Mouse (Mus musculus): ENCODE measurements around the gene Ddn. TPM values are rescaled to one million over a fixed set of nuclear protein-coding genes. Genes with fewer than 3 reads are reported as not detected.
A peak's percentile ranks its signal among the peaks of the same experiment; 100 is the strongest.
"Not testable (repeated sequence)": the region's sequence is repeated elsewhere in the genome, so short reads cannot be mapped to it uniquely, and the experiment has no call there.

The Ddn gene
- polyA plus RNA-seq, 1 experiment from 2014 or later: 3.2 TPM

DNA sequence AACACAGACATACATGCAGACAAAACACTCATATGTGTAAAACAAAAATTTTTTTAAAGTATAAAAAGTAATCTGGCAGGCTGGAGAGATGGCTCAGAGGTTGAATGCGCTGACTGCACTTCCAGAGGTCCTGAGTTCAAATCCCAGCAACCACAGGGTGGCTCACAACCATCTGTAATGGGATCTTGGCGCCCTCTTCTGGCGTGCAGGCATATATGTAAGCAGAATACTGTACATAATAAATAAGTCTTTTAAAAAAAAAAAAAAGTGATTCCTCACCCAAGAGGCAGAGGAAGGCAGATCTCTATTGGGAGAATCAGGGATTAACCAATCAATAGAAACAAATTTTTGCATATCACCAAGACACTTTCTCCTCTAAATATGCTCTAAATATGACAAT lies 14.1 kb upstream of the Ddn start:
- H3K36me3 ChIP-seq: peaks cover 82% of the 10 kb centered on the region
- H3K4me3 ChIP-seq (replicated peaks): no peak overlapping the region

GRCm38 (mm10) chr15:98822147-98822546 lies 12.9 kb upstream of the Ddn start:
- ATAC-seq (replicated peaks; ENCODE audit: low FRiP score): no peak
- Histone ChIP-seq H3K27ac (no peak overlapping the region), H3K9me3 (replicated peaks) (no peaks in the 10 kb centered on the region), H3K9ac (no peak overlapping the region), H3K4me2 (no peak overlapping the region), H3K36me3 (peaks cover 74% of the 10 kb centered on the region), H3K4me1 (no peaks in the 10 kb centered on the region), H3K4me3 (replicated peaks) (no peak overlapping the region), H3K27me3 (no peaks in the 10 kb centered on the region)
- 96% methylated on average over 5 of the region's 5 CpGs for WGBS

More for the DNA sequence above, 14.1 kb upstream of the Ddn start:
- Histone ChIP-seq H3K27me3 (no peaks in the 10 kb centered on the region), H3K4me2 (no peak overlapping the region), H3K4me1 (no peaks in the 10 kb centered on the region), H3K9ac (no peak overlapping the region), H3K27ac (no peak overlapping the region), H3K9me3 (replicated peaks) (no peaks in the 10 kb centered on the region)
- 70% methylated on average over 3 of the region's 3 CpGs for WGBS
- ATAC-seq (replicated peaks; ENCODE audit: low FRiP score): no peak

- 41% methylated on average over 10 of the region's 10 CpGs for WGBS
- no peak overlapping the region for H3K9ac ChIP-seq
- no peak overlapping the region for H3K4me3 ChIP-seq (replicated peaks)
- H3K9me3 ChIP-seq (replicated peaks): no peaks in the 10 kb centered on the region
- ATAC-seq (replicated peaks; ENCODE audit: low FRiP score): no peak
- no peak overlapping the region for H3K27ac ChIP-seq
- no peak overlapping the region for H3K4me2 ChIP-seq
- peaks cover 79% of the 10 kb centered on the region for H3K36me3 ChIP-seq
- no peaks in the 10 kb centered on the region for H3K4me1 ChIP-seq
- no peaks in the 10 kb centered on the region for H3K27me3 ChIP-seq
Observed at GRCm38 (mm10) chr15:98821403-98821802, 12.1 kb upstream of the Ddn start.

GRCm38 (mm10) chr15:98820937-98821336 lies 11.6 kb upstream of the Ddn start:
- no peaks in the 10 kb centered on the region for H3K27me3 ChIP-seq
- no peak for ATAC-seq (replicated peaks; ENCODE audit: low FRiP score)
- H3K4me3 ChIP-seq (replicated peaks): no peak overlapping the region
- no peak overlapping the region for H3K27ac ChIP-seq
- no peaks in the 10 kb centered on the region for H3K4me1 ChIP-seq
- 87% methylated on average over 4 of the region's 4 CpGs for WGBS
- no peak overlapping the region for H3K9ac ChIP-seq
- H3K9me3 ChIP-seq (replicated peaks): no peaks in the 10 kb centered on the region
- no peak overlapping the region for H3K4me2 ChIP-seq
- H3K36me3 ChIP-seq: peaks cover 82% of the 10 kb centered on the region

- no peaks in the 10 kb centered on the region for H3K27me3 ChIP-seq
- H3K9ac ChIP-seq: no peak overlapping the region
- peaks cover 82% of the 10 kb centered on the region for H3K36me3 ChIP-seq
- H3K9me3 ChIP-seq (replicated peaks): no peaks in the 10 kb centered on the region
- no peaks in the 10 kb centered on the region for H3K4me1 ChIP-seq
- H3K4me2 ChIP-seq: no peak overlapping the region
- no peak for ATAC-seq (replicated peaks; ENCODE audit: low FRiP score)
- WGBS: 92% methylated on average over 7 of the region's 7 CpGs
- no peak overlapping the region for H3K27ac ChIP-seq
- H3K4me3 ChIP-seq (replicated peaks): no peak overlapping the region
Observed at GRCm38 (mm10) chr15:98818171-98818570, 8.9 kb upstream of the Ddn start.

GRCm38 (mm10) chr15:98812741-98813424 lies 3.6 kb upstream of the Ddn start:
- 89% methylated on average over 20 of the region's 20 CpGs for WGBS
- H3K27ac ChIP-seq: no peak overlapping the region
- no peaks in the 10 kb centered on the region for H3K9me3 ChIP-seq (replicated peaks)
- peaks cover 58% of the 10 kb centered on the region for H3K36me3 ChIP-seq
- H3K4me3 ChIP-seq (replicated peaks): no peak overlapping the region
- H3K4me2 ChIP-seq: no peak overlapping the region
- peaks cover 29% of the 10 kb centered on the region for H3K27me3 ChIP-seq
- H3K4me1 ChIP-seq: peaks cover 15% of the 10 kb centered on the region
- ATAC-seq (replicated peaks; ENCODE audit: low FRiP score): no peak
- H3K9ac ChIP-seq: no peak overlapping the region

DNA sequence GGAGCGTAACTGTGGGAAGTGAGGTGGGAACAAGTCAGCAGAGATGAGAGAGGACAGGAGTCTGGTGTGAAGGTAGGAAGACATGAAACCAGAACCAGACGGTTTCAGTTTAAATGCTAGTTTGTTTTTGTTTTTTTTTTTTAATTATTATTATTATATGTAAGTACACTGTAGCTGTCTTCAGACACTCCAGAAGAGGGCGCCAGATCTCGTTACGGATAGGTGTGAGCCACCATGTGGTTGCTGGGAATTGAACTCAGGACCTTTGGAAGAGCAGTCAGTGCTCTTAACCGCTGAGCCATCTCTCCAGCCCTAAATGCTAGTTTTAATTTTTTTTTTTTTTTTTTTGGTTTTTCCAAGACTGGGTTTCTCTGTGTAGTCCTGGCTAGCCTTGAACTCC lies 922 bp upstream of the Ddn start:
- not testable (repeated sequence) for H3K9me3 ChIP-seq (replicated peaks); ATAC-seq (replicated peaks; ENCODE audit: low FRiP score)
- H3K27me3 ChIP-seq: peaks cover 56% of the 10 kb centered on the region

GRCm38 (mm10) chr15:98808651-98809134 lies 597 bp downstream of the Ddn start:
- 10% methylated on average over 6 of the region's 6 CpGs for whole genome bisulfite sequencing
- ATAC-seq (replicated peaks; ENCODE audit: low FRiP score): no peak
- peaks cover 25% of the 10 kb centered on the region for H3K36me3 ChIP-seq
- H3K4me3 ChIP-seq (replicated peaks): peak overlapping the region; percentile 46
- H3K9ac ChIP-seq: no peak overlapping the region
- peak overlapping the region; percentile 92 for H3K4me2 ChIP-seq
- peaks cover 71% of the 10 kb centered on the region for H3K27me3 ChIP-seq
- peaks cover 53% of the 10 kb centered on the region for H3K4me1 ChIP-seq
- no peak overlapping the region for H3K27ac ChIP-seq
- H3K9me3 ChIP-seq (replicated peaks): no peaks in the 10 kb centered on the region

More for the DNA sequence above, 922 bp upstream of the Ddn start:
- not testable (repeated sequence) for H3K4me3 ChIP-seq (replicated peaks); H3K4me2 ChIP-seq; H3K27ac ChIP-seq; H3K9ac ChIP-seq
- Histone ChIP-seq H3K36me3 (peaks cover 40% of the 10 kb centered on the region), H3K4me1 (peaks cover 42% of the 10 kb centered on the region)
- 75% methylated on average over 6 of the region's 6 CpGs for WGBS

DNA sequence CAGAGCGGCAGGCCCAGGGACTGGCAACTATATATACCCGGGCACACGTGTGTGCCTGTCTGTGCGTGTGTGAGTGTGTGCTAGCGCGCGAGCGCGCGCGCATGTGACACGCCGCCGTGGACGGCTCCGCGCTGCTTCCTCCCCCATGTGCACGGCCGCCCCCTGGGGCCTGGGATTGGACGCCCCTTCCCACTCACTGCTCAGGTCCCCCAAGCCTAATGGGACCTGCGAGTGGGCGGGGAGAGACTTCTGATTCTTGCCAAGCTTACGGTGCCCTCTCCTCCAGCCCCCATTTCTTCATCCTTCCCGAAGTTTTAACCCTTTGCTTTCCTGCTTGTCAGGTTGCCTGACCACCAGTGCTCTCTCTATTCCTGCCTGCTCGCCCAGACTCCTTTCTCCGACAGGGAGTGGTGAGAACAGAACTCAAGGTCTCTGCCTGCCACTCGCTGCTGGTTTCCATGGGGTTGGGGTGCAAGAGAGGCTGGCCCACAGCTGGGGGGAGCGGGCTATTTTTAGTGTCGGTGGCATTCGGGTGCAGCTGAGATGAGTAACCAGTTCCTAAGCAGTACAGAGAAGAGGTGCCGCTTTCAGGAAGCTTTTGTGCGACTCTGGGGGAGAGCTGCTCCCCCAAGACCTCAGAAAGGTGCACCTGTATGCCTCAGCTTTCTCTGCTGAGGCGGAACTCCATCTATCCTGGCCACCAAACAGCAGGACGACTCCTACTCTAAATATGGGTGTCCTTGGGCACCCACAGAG lies 1.2 kb downstream of the Ddn start:
- peak overlapping the region; percentile 92 for H3K4me2 ChIP-seq
- peaks cover 59% of the 10 kb centered on the region for H3K4me1 ChIP-seq
- peaks cover 19% of the 10 kb centered on the region for H3K36me3 ChIP-seq
- H3K9me3 ChIP-seq (replicated peaks): no peaks in the 10 kb centered on the region
- H3K27ac ChIP-seq: no peak overlapping the region
- peaks cover 77% of the 10 kb centered on the region for H3K27me3 ChIP-seq
- peak overlapping the region; percentile 46 for H3K4me3 ChIP-seq (replicated peaks)
- WGBS: under 1% methylated on average over 33 of the region's 34 CpGs
- peak overlapping the region; percentile 21; the same call in 1 of the 2 replicates for H3K9ac ChIP-seq
- no peak; the same call in 1 of the 2 replicates for ATAC-seq (replicated peaks; ENCODE audit: low FRiP score)

- H3K27ac ChIP-seq: no peak overlapping the region
- H3K4me3 ChIP-seq (replicated peaks): peak overlapping the region; percentile 46
- H3K27me3 ChIP-seq: peaks cover 87% of the 10 kb centered on the region
- 1% methylated on average over 58 of the region's 58 CpGs for WGBS
- ATAC-seq (replicated peaks; ENCODE audit: low FRiP score): peak; percentile 17; the same call in 1 of the 2 replicates
- peak overlapping the region; percentile 92 for H3K4me2 ChIP-seq
- peak overlapping the region; percentile 21 for H3K9ac ChIP-seq
- H3K4me1 ChIP-seq: peaks cover 60% of the 10 kb centered on the region
- peaks cover 10% of the 10 kb centered on the region for H3K36me3 ChIP-seq
- H3K9me3 ChIP-seq (replicated peaks): no peaks in the 10 kb centered on the region
Observed at GRCm38 (mm10) chr15:98806809-98807770, 2.2 kb downstream of the Ddn start.

GRCm38 (mm10) chr15:98806071-98806808 lies 3.0 kb downstream of the Ddn start:
- 8% methylated on average over 30 of the region's 30 CpGs for WGBS
- Histone ChIP-seq H3K27me3 (peaks cover 95% of the 10 kb centered on the region), H3K27ac (no peak overlapping the region), H3K4me3 (replicated peaks) (peak overlapping the region; percentile 53), H3K4me2 (peak overlapping the region; percentile 92), H3K4me1 (peaks cover 60% of the 10 kb centered on the region), H3K36me3 (peaks cover 6% of the 10 kb centered on the region), H3K9ac (no peak overlapping the region), H3K9me3 (replicated peaks) (no peaks in the 10 kb centered on the region)
- ATAC-seq (replicated peaks; ENCODE audit: low FRiP score): peak; percentile 16; the same call in 1 of the 2 replicates

All from kidney, embryonic 15.5 days (tissue).